Mouse (Mus musculus): ENCODE data around the gene Adgrl2. TPM values are rescaled to one million over a fixed set of nuclear protein-coding genes. Genes with fewer than 3 reads are reported as not detected.

Adgrl2 gene
- total RNA-seq, 2 experiments from 2014 or later = 62.4 to 80.4 TPM

- no peak for DNase-seq
Measured at GRCm38 (mm10) chr3:148881431-148881830, 108.9 kb downstream of the Adgrl2 start.

DNA sequence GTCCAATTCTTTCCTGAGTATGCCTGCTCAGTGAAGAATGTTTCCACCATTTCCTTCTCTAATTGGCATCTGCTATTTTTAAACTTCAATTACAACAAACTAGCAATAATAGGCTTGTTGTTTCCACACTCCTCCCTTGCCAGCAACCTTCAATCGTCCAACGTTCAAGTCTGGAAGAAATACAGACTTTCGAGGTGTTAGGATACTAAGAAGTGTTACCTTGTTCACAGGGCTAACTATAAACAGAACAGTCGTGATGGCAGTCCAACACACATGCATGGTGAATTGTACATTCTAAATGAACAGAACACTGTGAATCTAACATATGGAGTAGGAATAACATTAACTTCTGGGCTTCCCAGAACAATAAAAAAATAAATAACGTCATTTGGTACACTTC, 117.8 kb downstream of the Adgrl2 start:
- DNase-seq = no peak

GRCm38 (mm10) chr3:148871792-148872464, 118.4 kb downstream of the Adgrl2 start:
- no peak for DNase-seq

DNA sequence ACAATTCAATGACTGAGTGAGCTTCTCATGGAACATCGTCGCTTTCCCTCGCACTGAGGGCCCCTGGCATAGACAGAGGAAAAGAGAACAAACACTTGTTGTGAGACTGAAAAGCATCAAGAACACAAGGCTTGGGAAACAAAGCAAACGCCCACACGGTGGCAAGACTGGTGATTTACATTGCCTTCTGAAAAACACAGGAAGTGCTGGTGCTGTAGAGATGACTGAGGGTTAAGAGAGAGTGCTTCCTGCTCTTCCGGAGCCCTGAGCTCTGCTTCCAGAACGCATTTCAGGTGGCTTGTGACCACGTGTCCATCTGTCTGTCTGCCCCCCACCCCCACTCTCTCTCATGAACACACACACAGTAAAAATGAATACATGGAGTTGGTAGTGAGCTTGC, 122.7 kb downstream of the Adgrl2 start:
- DNase-seq = no peak

DNA sequence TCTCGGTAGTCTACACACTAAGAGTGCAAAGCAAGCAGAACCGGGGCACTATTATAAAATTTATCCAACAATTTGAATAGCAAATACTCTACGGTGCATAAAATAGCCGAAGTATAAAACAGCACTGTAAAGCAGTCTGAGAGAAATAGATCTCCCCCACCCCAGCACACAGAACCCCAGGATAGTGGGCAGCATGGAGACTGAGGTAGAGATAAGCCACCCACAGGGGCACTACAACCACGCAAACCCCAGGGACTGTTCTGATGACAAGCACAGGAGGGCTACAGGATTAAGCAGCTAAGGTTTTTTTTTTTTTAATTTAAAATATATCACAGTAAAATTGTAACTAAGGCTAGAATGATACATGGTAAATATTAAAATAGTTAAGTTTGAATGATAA, 123.7 kb downstream of the Adgrl2 start:
- DNase-seq = no peak

- DNase-seq = no peak
Measured at GRCm38 (mm10) chr3:148866053-148866452, 124.3 kb downstream of the Adgrl2 start.

- no peak for DNase-seq
Measured at GRCm38 (mm10) chr3:148865234-148865633, 125.1 kb downstream of the Adgrl2 start.

- no peak for DNase-seq
Measured at GRCm38 (mm10) chr3:148861860-148862259, 128.5 kb downstream of the Adgrl2 start.

- no peak for DNase-seq
Measured at GRCm38 (mm10) chr3:148854306-148854910, 135.9 kb downstream of the Adgrl2 start.

GRCm38 (mm10) chr3:148853372-148853771, 137.0 kb downstream of the Adgrl2 start:
- no peak for DNase-seq

GRCm38 (mm10) chr3:148852556-148852955, 137.8 kb downstream of the Adgrl2 start:
- DNase-seq = no peak

DNA sequence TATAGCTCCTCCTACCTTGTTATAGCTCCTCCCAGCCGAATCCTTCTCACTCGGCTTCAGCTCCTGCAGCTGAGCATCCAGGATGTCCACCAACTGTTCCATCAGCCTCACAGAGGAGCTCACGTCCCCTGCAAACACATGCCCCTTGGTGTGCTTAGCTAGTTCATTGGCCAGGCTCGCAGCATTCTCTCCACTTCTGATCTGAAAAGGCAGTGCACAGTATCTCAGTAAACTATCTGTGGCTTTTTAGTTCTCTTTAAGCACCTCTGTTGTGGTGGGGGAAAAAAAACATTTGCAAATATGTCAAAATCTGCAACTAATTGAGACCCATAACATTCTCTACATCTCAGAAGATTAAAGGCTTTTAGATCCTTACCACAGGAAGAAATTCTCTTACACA, 139.5 kb downstream of the Adgrl2 start:
- DNase-seq = no peak

- DNase-seq = no peak
Measured at GRCm38 (mm10) chr3:148848366-148848765, 142.0 kb downstream of the Adgrl2 start.

DNA sequence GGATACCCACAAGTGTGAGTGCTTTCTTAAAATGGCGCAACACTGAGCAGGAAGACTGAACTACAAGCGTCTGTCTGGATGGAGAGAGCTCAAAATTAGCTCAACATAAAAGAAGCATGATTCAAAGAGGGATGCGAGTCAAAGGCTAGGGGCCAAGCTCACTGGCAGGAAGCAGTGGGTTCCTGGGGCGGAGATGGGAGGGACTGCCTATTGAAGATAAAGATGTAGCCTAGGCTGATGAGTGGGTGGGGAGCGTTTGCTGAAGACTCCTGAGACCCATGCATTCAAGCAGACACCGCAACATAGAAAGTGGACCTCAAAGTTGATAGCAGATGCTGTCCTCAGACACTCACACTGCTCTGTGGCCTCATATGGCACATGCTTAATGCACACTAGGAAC, 146.2 kb downstream of the Adgrl2 start:
- DNase-seq = no peak

- no peak for DNase-seq
Measured at GRCm38 (mm10) chr3:148842533-148842932, 147.8 kb downstream of the Adgrl2 start.

DNA sequence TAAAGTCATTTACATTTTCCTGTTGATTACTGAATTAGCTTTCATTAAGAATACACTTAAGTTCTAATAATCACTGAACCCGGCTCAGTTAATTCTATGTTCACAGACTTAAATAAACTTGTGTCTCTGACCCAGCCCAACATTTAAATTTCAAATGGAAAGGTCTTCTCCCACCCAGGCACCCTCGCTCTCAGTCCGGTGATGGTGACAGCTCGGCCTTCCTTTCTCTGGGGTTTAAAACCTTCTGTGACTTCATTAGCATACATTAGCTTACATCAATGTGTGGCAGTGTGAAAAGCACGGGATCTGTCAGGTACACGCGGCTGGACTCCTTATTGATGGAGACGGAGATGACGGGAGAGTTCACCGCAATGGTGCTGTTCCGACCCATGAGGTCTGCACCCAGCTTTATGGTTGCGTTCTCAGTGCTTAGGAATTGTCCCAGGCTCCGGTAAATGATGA, 151.5 kb downstream of the Adgrl2 start:
- no peak for DNase-seq

DNA sequence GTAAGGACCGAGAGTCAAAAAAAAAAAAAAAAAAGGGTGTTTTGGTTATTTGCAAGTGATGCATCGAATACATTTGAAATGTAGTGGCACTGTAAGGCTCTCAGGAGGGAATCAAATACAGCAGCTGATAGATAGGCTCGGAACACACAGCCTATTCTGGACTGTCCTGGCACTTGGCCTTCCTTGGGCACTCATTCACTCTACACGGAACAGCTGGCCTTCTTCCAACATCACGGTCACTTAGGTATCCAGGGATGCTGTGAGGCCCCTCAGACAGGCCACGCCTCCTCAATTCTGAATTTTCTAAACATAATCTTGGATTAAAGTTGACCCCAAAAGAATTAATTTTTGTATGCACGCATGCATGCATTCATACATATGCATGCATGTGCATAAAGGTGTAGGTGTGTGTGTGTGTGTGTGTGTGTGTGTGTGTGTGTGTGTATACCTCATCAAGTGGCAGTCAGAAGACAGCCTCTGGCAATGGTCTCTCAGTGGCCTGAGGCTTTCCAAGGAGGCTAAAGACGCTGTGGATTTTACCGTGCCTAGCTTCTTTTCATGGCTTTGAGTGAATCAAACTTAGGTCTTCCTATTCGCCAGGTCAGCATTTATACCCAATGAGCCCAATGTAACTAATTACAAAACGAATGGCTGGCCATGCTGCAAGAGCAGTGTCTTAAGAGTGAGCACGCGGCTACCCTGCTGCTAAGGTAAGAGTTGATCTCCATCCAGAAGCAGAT, 152.1 kb downstream of the Adgrl2 start:
- DNase-seq = no peak

DNA sequence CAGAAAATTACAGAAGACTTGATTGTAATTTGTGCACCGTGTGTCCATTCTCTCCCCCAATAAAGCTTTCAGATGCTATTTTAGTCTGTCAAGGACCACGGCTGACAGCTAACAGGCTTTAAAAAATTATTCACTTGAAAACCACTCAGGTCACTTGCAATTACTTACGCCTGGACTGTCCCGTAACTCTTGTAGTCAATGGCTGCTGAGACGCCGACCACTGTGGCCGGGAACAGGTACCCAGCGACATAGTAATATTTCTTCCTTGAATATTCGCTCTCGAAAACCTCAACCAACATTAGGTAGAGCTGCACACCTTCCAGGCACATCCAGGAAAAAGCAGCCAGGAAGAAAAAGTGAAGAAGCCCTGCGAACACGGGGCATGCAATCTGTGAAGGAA, 155.2 kb downstream of the Adgrl2 start:
- DNase-seq = no peak

DNA sequence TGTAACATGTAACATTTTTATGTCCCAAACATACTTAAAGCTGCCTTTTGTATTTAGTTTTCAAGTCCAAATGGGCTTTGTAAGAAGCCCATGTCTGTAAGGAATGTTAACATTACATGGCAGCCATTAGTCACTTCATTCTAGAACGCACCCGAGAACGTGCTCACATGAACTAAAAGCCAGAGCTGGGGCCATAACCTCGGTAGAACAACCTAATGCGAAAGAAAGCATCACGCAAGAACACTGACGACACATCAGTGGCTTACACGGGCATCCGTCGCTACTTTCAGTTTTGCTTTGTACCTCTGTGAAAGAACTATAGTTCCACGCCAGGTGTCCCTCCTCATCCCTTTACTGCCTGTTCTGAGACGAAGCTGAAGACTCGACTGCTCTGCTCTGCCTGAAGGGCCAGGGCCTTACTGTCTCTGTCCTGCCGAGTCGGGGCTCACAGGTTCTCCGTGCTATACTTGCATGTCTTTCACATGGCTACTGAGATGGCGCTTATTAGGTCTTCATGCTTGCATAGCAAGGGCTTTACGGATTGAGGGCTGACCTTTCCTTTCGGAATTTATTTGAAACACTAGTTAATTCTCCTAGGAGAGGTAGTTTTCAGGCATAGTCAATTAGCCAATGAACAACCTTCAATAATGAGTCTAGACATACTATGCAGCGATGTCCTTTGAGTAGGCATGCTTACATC, 157.1 kb downstream of the Adgrl2 start:
- DNase-seq = no peak

GRCm38 (mm10) chr3:148832001-148832400, 158.4 kb downstream of the Adgrl2 start:
- no peak for DNase-seq

DNA sequence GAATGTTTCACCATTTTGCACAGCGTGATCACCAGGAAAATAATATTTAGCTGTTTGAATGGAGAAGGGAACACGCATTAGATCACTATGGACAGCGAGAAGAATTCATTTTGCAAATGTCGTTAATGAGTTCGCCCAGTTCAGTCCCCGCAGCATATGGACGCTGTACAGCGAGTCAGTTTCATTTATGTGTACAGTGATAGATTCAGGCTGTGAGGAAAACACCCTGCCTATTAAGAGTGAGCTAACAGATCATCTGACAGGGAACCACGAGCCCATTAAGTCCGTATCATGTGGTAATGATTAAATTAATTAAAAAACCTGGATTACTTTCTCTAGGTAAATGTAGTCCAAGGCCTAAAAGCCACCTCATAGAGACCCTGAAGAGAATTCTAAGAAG, 161.8 kb downstream of the Adgrl2 start:
- DNase-seq = no peak

- DNase-seq = no peak
Measured at GRCm38 (mm10) chr3:148823551-148823950, 166.8 kb downstream of the Adgrl2 start.

- DNase-seq = no peak
Measured at GRCm38 (mm10) chr3:148821632-148822031, 168.7 kb downstream of the Adgrl2 start.

Data from adrenal gland, postnatal 10 days (tissue).